Mouse (Mus musculus): ENCODE measurements around the gene Epha2.

- TF ChIP-seq ZNF384 (IDR thresholded peaks at IDR 0.05; ENCODE audit: low read depth, low read length) (no peak), ZC3H11A (IDR thresholded peaks at IDR 0.05; ENCODE audit: borderline replicate concordance, low read depth, low read length) (no peak), MAFK (IDR thresholded peaks at IDR 0.05; ENCODE audit: insufficient read depth, low read depth, low read length) (no peak), CHD2 (IDR thresholded peaks at IDR 0.05; ENCODE audit: low read depth, low read length) (no peak)
These were observed 30.4 kb downstream of the Epha2 start for GRCm38 (mm10) chr4:141331446-141331845.
